Mouse (Mus musculus): ENCODE measurements around the gene Gm5935.
"Not testable (repeated sequence)": the region's sequence is repeated elsewhere in the genome, so short reads cannot be mapped to it uniquely, and the experiment has no call there.

Gene Gm5935

GRCm38 (mm10) chrX:24775064-24775463, at the start of gene Gm5935:
Gm5935 (minus strand) TSS chrX:24775164.
- DNase-seq (ENCODE audit: low spot score in 2 of 2), result not testable (repeated sequence)

All from frontal cortex, postnatal 25 days (tissue).